Mouse (Mus musculus) intestine, embryonic 14.5 days (tissue): ENCODE measurements around the gene Pccb. TPM values are rescaled to one million over a fixed set of nuclear protein-coding genes. Genes with fewer than 3 reads are reported as not detected.

Experiments used
- ATAC-seq: fragments of 200-750 bp; cut with Nextera tagmentation; replicated peaks from 2 replicates; pipeline ENCODE4 v1.8.0; 2017; ENCODE audit warnings: low read depth, moderate number of reproducible peaks, moderate TSS enrichment, moderate library complexity; ENCODE audit not compliant: low FRiP score, low TSS enrichment
- DNase-seq: peaks from one replicate; pipeline ENCODE4 v3.0.0-alpha.2; 2018; ENCODE audit warnings: low spot score
- H3K27ac ChIP-seq: fragments of 300-500 bp; sonication (generic); 2 replicates; pipeline ENCODE4 v1.5.1; 2014; ENCODE audit warnings: low read depth, mild to moderate bottlenecking, control low read depth
- H3K27me3 ChIP-seq: fragments of 300-500 bp; sonication (generic); replicated peaks from 2 replicates; pipeline ENCODE4 v1.6.1; 2014; ENCODE audit warnings: low read length, control low read depth; ENCODE audit not compliant: control insufficient read depth, insufficient read depth
- H3K36me3 ChIP-seq: fragments of 300-500 bp; sonication (generic); 2 replicates; pipeline ENCODE4 v1.6.1; 2014; ENCODE audit warnings: low read length, control low read depth; ENCODE audit not compliant: control insufficient read depth, insufficient read depth
- H3K4me1 ChIP-seq: fragments of 300-500 bp; sonication (generic); replicated peaks from 2 replicates; pipeline ENCODE4 v1.6.1; 2014; ENCODE audit warnings: low read length, control low read depth, mixed read lengths; ENCODE audit not compliant: control insufficient read depth, insufficient read depth
- H3K4me2 ChIP-seq: fragments of 300-500 bp; sonication (generic); 2 replicates; pipeline ENCODE4 v1.6.1; 2014; ENCODE audit warnings: low read length
- H3K4me3 ChIP-seq: fragments of 300-500 bp; sonication (generic); 2 replicates; pipeline ENCODE4 v1.5.1; 2014; ENCODE audit warnings: low read depth, low read length, control low read depth, mixed read lengths
- H3K9ac ChIP-seq: fragments of 300-500 bp; sonication (generic); 2 replicates; pipeline ENCODE4 v1.6.1; 2014; ENCODE audit warnings: mild to moderate bottlenecking, low read length
- H3K9me3 ChIP-seq: fragments of 300-500 bp; sonication (generic); 2 replicates; pipeline ENCODE4 v1.6.1; 2016; ENCODE audit warnings: low read length, control low read depth; ENCODE audit not compliant: control insufficient read depth
- whole genome bisulfite sequencing: fragments of 180-500 bp; shearing (Covaris S2); extraction: QIAGEN DNeasy Blood & Tissue Kit; methylation state at CpG from one replicate; pipeline ENCODE4 v1.1.7; 2014; 5-methylcytosine and 5-hydroxymethylcytosine counted together
- polyA plus RNA-seq: library from polyadenylated mRNA; unstranded; fragments of >200 nt; fragmentation: Nextera tagmentation; extraction: Ambion mirVana; gene quantifications from 2 replicates; pipeline ENCODE4 v1.2.1, GENCODE M21; 2014

Pccb gene
- polyA plus RNA-seq, 1 experiment from 2014 or later, result 24.7 TPM

GRCm38 (mm10) chr9:100962903-100963427 lies 71.7 kb downstream of the Pccb start:
- Histone ChIP-seq H3K9me3 (no peaks in the 10 kb centered on the region), H3K4me1 (no peaks in the 10 kb centered on the region), H3K4me3 (no peak overlapping the region), H3K36me3 (peaks cover 13% of the 10 kb centered on the region), H3K9ac (no peak overlapping the region), H3K4me2 (no peak overlapping the region), H3K27ac (no peak overlapping the region), H3K27me3 (no peaks in the 10 kb centered on the region)
- ATAC-seq (no peak), DNase-seq (no peak)
- WGBS, result 75% methylated on average over 5 of the region's 5 CpGs

GRCm38 (mm10) chr9:100951481-100951880 lies 83.2 kb downstream of the Pccb start:
- ATAC-seq, result no peak
- no peak for DNase-seq
- Histone ChIP-seq H3K4me1 (no peaks in the 10 kb centered on the region), H3K36me3 (peaks cover 62% of the 10 kb centered on the region), H3K9me3 (no peaks in the 10 kb centered on the region), H3K27me3 (no peaks in the 10 kb centered on the region), H3K4me3 (no peak overlapping the region), H3K27ac (no peak overlapping the region), H3K4me2 (no peak overlapping the region), H3K9ac (no peak overlapping the region)
- WGBS, result 34% methylated on average over 4 of the region's 4 CpGs

GRCm38 (mm10) chr9:100944677-100945365 lies 89.9 kb downstream of the Pccb start:
- 92% methylated on average over 5 of the region's 5 CpGs for WGBS

GRCm38 (mm10) chr9:100942042-100942441 lies 92.7 kb downstream of the Pccb start:
- WGBS, result 68% methylated on average over 2 of the region's 2 CpGs

More at GRCm38 (mm10) chr9:100944677-100945365, 89.9 kb downstream of the Pccb start:
- ATAC-seq (no peak), DNase-seq (no peak)
- Histone ChIP-seq H3K4me1 (no peaks in the 10 kb centered on the region), H3K9ac (no peak overlapping the region), H3K9me3 (no peaks in the 10 kb centered on the region), H3K4me2 (no peak overlapping the region), H3K4me3 (no peak overlapping the region), H3K27me3 (no peaks in the 10 kb centered on the region), H3K36me3 (peaks cover 33% of the 10 kb centered on the region), H3K27ac (no peak overlapping the region)

More at GRCm38 (mm10) chr9:100942042-100942441, 92.7 kb downstream of the Pccb start:
- ATAC-seq, result no peak
- Histone ChIP-seq H3K27me3 (no peaks in the 10 kb centered on the region), H3K9me3 (no peaks in the 10 kb centered on the region), H3K36me3 (peaks cover 19% of the 10 kb centered on the region), H3K4me1 (no peaks in the 10 kb centered on the region), H3K27ac (no peak overlapping the region), H3K9ac (no peak overlapping the region), H3K4me2 (no peak overlapping the region), H3K4me3 (no peak overlapping the region)
- no peak for DNase-seq

Other genes starting within 250 kb of the Pccb start
- gene Msl2, start 39.2 kb upstream of the Pccb start, polyA plus RNA-seq, result 5.8 and 7.0 TPM in 2 replicates
- gene Ppp2r3a, start 216.9 kb upstream of the Pccb start, polyA plus RNA-seq, result 14.1 and 16.2 TPM in 2 replicates